Mouse (Mus musculus) mouse trophoblast stem cell (cell line): ENCODE data around the gene Rcan2.
"Not testable (repeated sequence)": the region's sequence is repeated elsewhere in the genome, so short reads cannot be mapped to it uniquely, and the experiment has no call there.

Source experiments
- in situ Hi-C, 2 experiments: fragments of 300-500 bp; cut with MseI, MboI; formaldehyde crosslinking; loops; 2 replicates in 1 of 2; 3 replicates in 1 of 2; pipeline ENCODE4 v1.15.1; 2025

Rcan2 gene

DNA sequence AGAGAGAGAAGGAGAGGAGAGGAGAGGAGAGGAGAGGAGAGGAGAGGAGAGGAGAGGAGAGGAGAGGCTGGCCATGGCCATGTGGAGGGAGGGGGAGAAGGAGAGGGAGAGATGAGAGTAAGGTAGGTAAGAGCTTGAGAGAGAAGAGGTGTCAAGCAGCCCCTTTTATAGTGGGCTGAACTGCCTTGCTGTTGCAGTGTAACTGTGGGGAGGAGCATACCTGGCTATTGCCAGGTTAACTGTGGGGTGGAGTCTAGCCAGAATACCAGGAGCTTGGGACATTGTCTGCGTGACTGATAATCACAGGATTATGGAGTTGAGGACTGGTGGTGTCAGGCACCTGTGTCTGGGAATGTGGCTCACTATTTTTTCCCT, 24.2 kb downstream of the Rcan2 start:
- in situ Hi-C loops: not testable (repeated sequence)

- in situ Hi-C loops: no loop called here
Observed at GRCm38 (mm10) chr17:43827261-43827660, 26.1 kb downstream of the Rcan2 start.

DNA sequence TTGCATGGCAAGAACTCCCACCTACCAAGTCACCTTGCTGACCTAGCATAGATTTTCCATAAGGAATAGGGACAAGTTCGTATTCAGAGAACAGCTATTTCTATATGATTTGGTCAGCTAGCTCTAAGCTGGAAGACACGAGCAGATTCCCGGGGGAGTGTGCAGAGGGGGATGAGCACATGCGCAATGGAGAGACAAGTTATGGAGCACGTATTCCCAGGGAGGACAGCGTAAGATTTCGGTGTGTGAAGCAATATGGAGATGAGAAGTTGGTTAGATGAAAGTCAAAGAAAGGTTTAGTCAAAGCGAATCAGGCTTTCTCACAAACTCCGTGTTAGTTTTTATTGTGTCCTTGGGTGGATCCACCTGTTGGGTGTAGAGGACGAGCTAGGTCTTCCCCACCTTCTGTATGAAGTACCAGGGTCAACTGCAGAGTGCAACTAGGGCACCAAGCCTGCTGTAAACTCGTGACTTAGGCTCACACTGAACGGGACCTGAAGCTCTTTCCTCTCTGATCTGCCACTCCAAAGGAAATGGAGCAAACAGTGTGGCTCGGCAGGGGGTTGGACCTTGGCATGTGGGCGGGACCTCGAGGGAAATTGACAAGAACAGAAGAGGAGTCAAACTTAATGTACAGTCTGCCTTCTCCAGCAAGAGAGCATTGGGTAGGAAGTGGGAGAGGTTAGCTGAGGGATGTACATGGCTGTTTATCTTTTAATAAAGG, 31.4 kb downstream of the Rcan2 start:
- in situ Hi-C loops: no loop called here

- in situ Hi-C loops: no loop called here
Observed at GRCm38 (mm10) chr17:43840208-43840607, 39.1 kb downstream of the Rcan2 start.

DNA sequence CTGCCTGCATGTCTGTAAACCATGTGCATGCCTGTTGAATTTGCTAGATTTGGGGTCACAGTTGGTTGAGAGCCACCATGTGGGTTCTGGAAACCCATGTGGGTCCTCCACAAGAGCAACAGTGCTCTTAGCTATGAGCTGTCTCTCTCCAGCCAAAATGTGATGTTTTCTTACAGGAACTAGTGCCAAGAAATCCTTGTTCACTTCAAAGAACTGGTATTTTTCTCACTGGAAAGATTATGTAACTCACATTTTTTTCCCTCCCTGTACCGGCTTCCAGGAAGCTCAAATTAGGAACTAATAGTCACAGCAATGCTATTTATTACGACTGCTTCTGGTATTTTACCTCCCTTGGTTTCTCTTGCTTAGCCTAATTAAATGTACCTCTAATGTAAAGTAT, 45.6 kb downstream of the Rcan2 start:
- in situ Hi-C loops: no loop called here

GRCm38 (mm10) chr17:43848903-43849302, 47.8 kb downstream of the Rcan2 start:
- in situ Hi-C loops: no loop called here

DNA sequence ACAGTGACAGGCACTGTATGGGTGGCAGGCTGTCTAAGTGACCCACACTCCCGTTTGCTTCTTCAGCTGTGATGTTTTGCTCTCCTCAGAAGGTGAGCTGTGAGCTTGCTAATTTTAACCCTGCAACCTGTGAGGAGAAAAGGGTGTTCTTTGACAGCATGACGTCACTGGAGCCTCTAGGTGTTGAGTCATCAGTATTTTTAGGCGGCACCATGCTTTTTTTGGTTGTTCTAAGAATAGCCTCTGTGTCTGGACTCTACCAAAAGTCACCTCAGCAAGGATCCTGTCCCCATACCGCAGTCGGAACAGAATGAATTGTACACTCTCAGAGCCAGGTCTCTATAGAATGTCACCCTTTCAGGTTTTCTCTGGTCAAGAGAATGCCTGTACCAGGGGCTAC, 54.0 kb downstream of the Rcan2 start:
- in situ Hi-C loops: no loop called here

DNA sequence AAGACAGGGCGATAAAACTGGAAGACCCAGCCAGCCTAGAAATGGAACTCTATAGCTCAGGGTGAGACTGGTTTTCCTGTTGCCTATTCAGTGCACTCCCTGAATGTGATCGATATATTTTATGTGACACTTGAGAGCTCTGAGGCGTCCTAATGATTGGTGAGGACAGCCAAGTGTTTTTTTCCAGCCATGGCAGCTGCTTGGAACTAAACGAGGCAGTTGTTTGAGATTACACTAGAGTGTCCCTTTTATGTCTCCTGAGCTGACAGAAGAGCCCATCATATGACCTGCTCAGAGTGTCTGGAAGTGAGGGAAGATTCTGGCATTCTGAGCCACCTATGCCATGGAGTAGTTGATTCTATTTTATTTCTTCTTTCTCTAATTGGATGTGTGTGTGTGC, 54.9 kb downstream of the Rcan2 start:
- in situ Hi-C loops: no loop called here

GRCm38 (mm10) chr17:43868808-43869207, 67.7 kb downstream of the Rcan2 start:
- in situ Hi-C loops: loop anchor here (5.0 kb wide), 1 partner anchor 167 kb away; no protein-coding TSS in a partner anchor

DNA sequence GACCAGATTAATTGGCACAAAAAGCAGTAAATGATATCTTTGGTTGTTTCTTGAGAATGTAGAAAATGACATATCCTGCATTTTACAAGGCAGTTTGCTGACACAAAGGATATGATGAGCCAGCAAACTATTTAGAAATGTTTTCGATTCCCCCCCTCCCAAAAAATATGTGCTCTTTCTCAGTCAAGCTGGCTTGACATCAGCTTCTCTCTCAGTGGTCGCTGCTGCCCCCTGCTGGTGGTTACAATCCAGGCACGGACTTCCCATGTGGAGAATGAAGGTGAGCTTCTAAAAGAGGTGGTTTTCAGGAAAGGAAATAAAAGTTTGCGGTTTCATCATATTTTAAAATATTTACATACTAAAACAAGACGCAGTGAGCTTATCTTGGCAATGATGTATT, 68.5 kb downstream of the Rcan2 start:
- in situ Hi-C loops: loop anchor here (5.0 kb wide), 1 partner anchor 167 kb away; no protein-coding TSS in a partner anchor

DNA sequence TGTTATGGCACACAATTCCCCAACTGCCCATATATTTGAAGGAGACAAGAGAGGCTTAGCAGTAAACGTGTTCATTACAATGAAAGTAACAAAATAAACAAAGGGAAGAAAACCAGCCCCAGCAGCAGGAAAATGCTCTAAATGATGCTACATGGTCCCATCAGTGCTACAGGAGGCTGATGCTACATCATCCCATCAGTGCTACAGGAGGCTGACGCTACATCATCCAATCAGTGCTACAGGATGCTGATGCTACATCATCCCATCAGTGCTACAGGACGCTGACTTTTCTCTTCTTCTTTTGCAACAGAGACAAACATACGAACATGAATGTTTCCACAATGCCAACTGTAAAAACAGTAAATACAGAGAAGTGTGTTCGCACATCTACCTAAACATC, 73.3 kb downstream of the Rcan2 start:
- in situ Hi-C loops: no loop called here

GRCm38 (mm10) chr17:43877425-43877824, 76.3 kb downstream of the Rcan2 start:
- in situ Hi-C loops: no loop called here

DNA sequence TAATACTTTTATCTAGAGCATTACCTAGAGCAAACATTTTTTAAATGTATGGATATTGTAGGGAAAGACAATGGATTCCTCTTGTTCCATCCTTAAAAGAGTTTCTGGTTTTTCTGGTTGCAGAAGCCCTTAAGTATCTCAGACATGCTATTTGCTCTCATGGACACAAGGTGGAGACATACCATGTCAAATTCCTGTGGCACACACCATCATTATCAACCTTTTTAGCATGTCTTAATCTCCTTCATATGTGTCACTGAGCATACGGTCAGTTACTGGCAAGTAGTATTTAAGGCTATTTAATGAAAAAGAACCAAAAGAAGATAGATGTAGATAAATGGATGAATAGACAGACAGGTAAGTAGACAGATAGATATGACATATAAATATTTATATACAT, 81.9 kb downstream of the Rcan2 start:
- in situ Hi-C loops: loop anchor here (10.0 kb wide), 2 partner anchors 152 to 242 kb away; no protein-coding TSS in a partner anchor

GRCm38 (mm10) chr17:43886262-43886661, 85.1 kb downstream of the Rcan2 start:
- in situ Hi-C loops: loop anchor here (10.0 kb wide), 2 partner anchors 149 to 239 kb away; no protein-coding TSS in a partner anchor

- in situ Hi-C loops: loop anchor here (10.0 kb wide), 2 partner anchors 147 to 237 kb away; no protein-coding TSS in a partner anchor
Observed at GRCm38 (mm10) chr17:43887931-43888330, 86.8 kb downstream of the Rcan2 start.

DNA sequence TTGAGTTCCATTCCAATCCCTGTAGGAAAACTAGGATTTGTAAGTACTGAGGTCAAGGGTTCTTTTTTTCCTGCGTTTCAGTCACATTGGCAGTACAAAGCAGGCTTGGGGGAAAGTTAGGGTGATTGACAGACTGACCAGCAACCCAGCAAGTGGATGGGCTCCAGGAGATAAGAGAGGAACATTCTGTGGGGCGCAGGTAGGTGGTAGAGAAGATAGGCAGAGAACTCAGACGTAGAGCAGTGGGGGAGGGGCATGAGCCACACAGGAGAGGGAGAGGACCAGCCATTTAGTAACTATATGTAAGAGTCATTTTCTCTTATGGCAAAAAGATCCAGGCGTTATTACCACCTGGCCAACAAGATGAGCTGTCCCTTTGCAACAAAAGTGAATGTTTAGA, 96.2 kb downstream of the Rcan2 start:
- in situ Hi-C loops: no loop called here

- in situ Hi-C loops: no loop called here
Observed at GRCm38 (mm10) chr17:43899405-43900092, 98.4 kb downstream of the Rcan2 start.

DNA sequence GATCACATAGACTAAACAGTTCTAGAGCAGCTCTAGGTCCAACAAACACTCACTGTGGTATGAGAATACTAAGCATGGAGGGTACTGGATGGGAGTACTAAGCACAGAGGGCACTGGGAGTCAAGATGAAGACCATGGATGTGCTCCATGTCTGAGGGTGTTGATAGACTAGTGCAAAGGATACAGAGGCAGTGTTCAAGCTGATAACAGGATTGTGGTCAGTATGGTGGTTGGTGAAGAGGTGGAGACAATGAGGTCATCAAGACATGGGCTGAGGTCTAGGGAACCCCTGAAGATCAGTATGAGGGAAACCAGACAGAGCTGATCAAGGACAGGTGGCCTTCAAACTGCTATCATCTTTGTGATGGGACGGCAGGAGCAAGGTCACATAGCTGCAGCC, 99.0 kb downstream of the Rcan2 start:
- in situ Hi-C loops: no loop called here

DNA sequence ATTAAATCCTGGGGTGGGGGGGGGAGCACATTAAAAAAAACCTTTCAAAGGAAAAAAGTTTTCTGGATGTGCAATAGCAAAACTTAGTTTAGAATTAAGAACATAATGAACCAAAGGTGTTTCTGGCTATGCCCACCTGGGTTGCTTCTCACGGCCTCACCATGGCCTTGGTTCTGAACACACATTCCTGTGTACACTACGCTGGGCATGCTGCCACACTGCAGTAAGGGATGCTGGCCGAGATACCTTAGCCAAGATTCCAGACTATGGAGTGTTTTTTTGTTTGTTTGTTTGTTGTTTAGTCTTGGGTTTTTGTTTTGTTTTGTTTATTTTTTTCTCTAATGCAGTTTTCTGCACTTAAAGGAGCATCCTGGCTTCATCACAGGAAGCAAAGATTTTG, 100.3 kb downstream of the Rcan2 start:
- in situ Hi-C loops: no loop called here

- in situ Hi-C loops: no loop called here
Observed at GRCm38 (mm10) chr17:43903807-43904771, 102.9 kb downstream of the Rcan2 start.

DNA sequence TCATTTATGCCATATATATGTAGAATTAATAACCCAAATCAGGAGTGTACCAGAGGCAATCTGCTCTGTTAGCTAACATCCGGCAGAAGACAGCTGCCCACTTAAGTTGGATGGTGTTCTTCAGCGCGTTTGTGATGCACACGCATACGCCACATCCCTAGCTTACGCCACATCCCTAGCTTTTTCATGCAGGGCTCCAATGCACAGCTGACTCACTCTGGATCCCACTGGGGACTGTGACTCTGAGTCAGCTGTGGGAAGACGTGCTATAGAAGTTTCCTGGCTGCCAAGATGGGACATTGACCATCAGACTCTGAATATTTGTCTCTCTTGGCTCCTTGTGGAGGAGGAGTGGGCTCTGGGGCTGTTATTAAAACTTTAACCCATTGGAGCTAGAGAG, 103.7 kb downstream of the Rcan2 start:
- in situ Hi-C loops: no loop called here

DNA sequence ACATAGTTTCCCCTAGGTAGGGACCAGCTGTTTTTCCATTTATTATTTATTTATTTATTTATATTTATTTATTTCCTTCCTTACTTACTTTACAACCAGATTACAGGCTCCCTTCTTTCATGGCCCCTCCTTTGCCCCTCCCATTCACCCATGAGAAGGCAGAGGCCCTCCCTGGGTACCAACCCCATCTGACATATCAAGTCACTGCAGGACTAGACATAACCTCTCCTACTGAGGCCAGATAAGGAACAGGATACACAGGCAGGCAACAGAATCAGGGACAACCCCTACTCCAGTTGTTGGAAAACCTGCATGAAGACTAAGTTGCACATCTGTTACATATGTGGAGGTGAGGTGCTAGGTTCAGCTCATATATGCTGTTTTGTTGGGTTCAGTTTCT, 105.6 kb downstream of the Rcan2 start:
- in situ Hi-C loops: no loop called here
